Mouse (Mus musculus): ENCODE results near the gene Lipm. TPM values are rescaled to one million over a fixed set of nuclear protein-coding genes. Genes with fewer than 3 reads are reported as not detected.

The Lipm gene
- total RNA-seq (2014; rRNA removed) = not detected in 2 replicates
- polyA plus RNA-seq (2015; fragmentation: Nextera tagmentation; extraction: Ambion mirVana) = not detected in 2 replicates

- Histone ChIP-seq H3K9ac (no peak within 1 kb of the TSS), H3K27me3 (ENCODE audit: insufficient read depth, low read length) (no peaks in the 10 kb centered on the region), H3K27ac (ENCODE audit: low read depth, low read length) (no peak within 1 kb of the TSS), H3K4me3 (ENCODE audit: low read depth, low read length) (no peak within 1 kb of the TSS), H3K4me2 (ENCODE audit: low read depth) (no peak within 1 kb of the TSS), H3K9me3 (ENCODE audit: low read length) (no peaks in the 10 kb centered on the region), H3K4me1 (ENCODE audit: insufficient read depth) (no peaks in the 10 kb centered on the region), H3K36me3 (ENCODE audit: insufficient read depth) (no peaks in the 10 kb centered on the region)
- no peak for TF ChIP-seq CTCF (IDR thresholded peaks at IDR 0.05; ENCODE audit: low read depth)
- ATAC-seq (no peak), DNase-seq (no peak)
- WGBS = 84% methylated on average over 4 of the region's 4 CpGs
Observed at GRCm38 (mm10) chr19:34100633-34101032, at the start of gene Lipm. TSS of gene Lipm (plus strand) at chr19:34100933.

- Histone ChIP-seq H3K4me3 (ENCODE audit: low read depth, low read length) (no peak overlapping the region), H3K4me1 (ENCODE audit: insufficient read depth) (no peaks in the 10 kb centered on the region), H3K4me2 (ENCODE audit: low read depth) (no peak overlapping the region), H3K27ac (ENCODE audit: low read depth, low read length) (no peak overlapping the region), H3K9me3 (ENCODE audit: low read length) (no peaks in the 10 kb centered on the region), H3K9ac (no peak overlapping the region), H3K36me3 (ENCODE audit: insufficient read depth) (no peaks in the 10 kb centered on the region), H3K27me3 (ENCODE audit: insufficient read depth, low read length) (no peaks in the 10 kb centered on the region)
- ATAC-seq (no peak), DNase-seq (peak; percentile 5)
- TF ChIP-seq CTCF (IDR thresholded peaks at IDR 0.05; ENCODE audit: low read depth) = no peak
- 68% methylated on average over 3 of the region's 3 CpGs for WGBS
Observed at GRCm38 (mm10) chr19:34051502-34051901, 49.2 kb upstream of the Lipm start.

GRCm38 (mm10) chr19:34063547-34063946 lies 37.2 kb upstream of the Lipm start:
- H3K9ac ChIP-seq = no peak overlapping the region
- TF ChIP-seq CTCF (IDR thresholded peaks at IDR 0.05; ENCODE audit: low read depth) = no peak
- H3K4me2 ChIP-seq (ENCODE audit: low read depth) = no peak overlapping the region
- no peaks in the 10 kb centered on the region for H3K4me1 ChIP-seq (ENCODE audit: insufficient read depth)
- 56% methylated on average over 1 of the region's 1 CpGs for WGBS
- no peaks in the 10 kb centered on the region for H3K9me3 ChIP-seq (ENCODE audit: low read length)
- no peaks in the 10 kb centered on the region for H3K27me3 ChIP-seq (ENCODE audit: insufficient read depth, low read length)
- H3K4me3 ChIP-seq (ENCODE audit: low read depth, low read length) = no peak overlapping the region
- no peak overlapping the region for H3K27ac ChIP-seq (ENCODE audit: low read depth, low read length)
- ATAC-seq = no peak
- H3K36me3 ChIP-seq (ENCODE audit: insufficient read depth) = no peaks in the 10 kb centered on the region
- no peak for DNase-seq

GRCm38 (mm10) chr19:34064059-34064458 lies 36.7 kb upstream of the Lipm start:
- ATAC-seq (no peak), DNase-seq (no peak)
- H3K9ac ChIP-seq = no peak overlapping the region
- TF ChIP-seq CTCF (IDR thresholded peaks at IDR 0.05; ENCODE audit: low read depth) = no peak
- WGBS = 78% methylated on average over 4 of the region's 4 CpGs
- no peak overlapping the region for H3K4me2 ChIP-seq (ENCODE audit: low read depth)
- H3K9me3 ChIP-seq (ENCODE audit: low read length) = no peaks in the 10 kb centered on the region
- H3K36me3 ChIP-seq (ENCODE audit: insufficient read depth) = no peaks in the 10 kb centered on the region
- H3K27me3 ChIP-seq (ENCODE audit: insufficient read depth, low read length) = no peaks in the 10 kb centered on the region
- H3K27ac ChIP-seq (ENCODE audit: low read depth, low read length) = no peak overlapping the region
- H3K4me1 ChIP-seq (ENCODE audit: insufficient read depth) = no peaks in the 10 kb centered on the region
- no peak overlapping the region for H3K4me3 ChIP-seq (ENCODE audit: low read depth, low read length)

- Histone ChIP-seq H3K9ac (no peak within 1 kb of the TSS), H3K27me3 (ENCODE audit: insufficient read depth, low read length) (no peaks in the 10 kb centered on the region), H3K27ac (ENCODE audit: low read depth, low read length) (no peak within 1 kb of the TSS), H3K4me3 (ENCODE audit: low read depth, low read length) (no peak within 1 kb of the TSS), H3K9me3 (ENCODE audit: low read length) (no peaks in the 10 kb centered on the region), H3K36me3 (ENCODE audit: insufficient read depth) (no peaks in the 10 kb centered on the region), H3K4me2 (ENCODE audit: low read depth) (no peak within 1 kb of the TSS), H3K4me1 (ENCODE audit: insufficient read depth) (no peaks in the 10 kb centered on the region)
- 89% methylated on average over 9 of the region's 9 CpGs for WGBS
- TF ChIP-seq CTCF (IDR thresholded peaks at IDR 0.05; ENCODE audit: low read depth) = no peak
- ATAC-seq = no peak
- DNase-seq = no peak
Observed at GRCm38 (mm10) chr19:34066779-34067472, 33.8 kb upstream of the Lipm start, which contains the start of gene Lipn. TSS of gene Lipn (plus strand) at chr19:34067358.

- Histone ChIP-seq H3K9ac (no peak overlapping the region), H3K27me3 (ENCODE audit: insufficient read depth, low read length) (no peaks in the 10 kb centered on the region), H3K4me3 (ENCODE audit: low read depth, low read length) (no peak overlapping the region), H3K4me1 (ENCODE audit: insufficient read depth) (no peaks in the 10 kb centered on the region), H3K9me3 (ENCODE audit: low read length) (no peaks in the 10 kb centered on the region), H3K4me2 (ENCODE audit: low read depth) (no peak overlapping the region), H3K27ac (ENCODE audit: low read depth, low read length) (no peak overlapping the region), H3K36me3 (ENCODE audit: insufficient read depth) (no peaks in the 10 kb centered on the region)
- DNase-seq = no peak
- no peak for ATAC-seq
- no peak for TF ChIP-seq CTCF (IDR thresholded peaks at IDR 0.05; ENCODE audit: low read depth)
Observed at GRCm38 (mm10) chr19:34074239-34074638, 26.5 kb upstream of the Lipm start.

GRCm38 (mm10) chr19:34078130-34078529 lies 22.6 kb upstream of the Lipm start:
- DNase-seq (no peak), ATAC-seq (no peak)
- H3K9me3 ChIP-seq (ENCODE audit: low read length) = no peaks in the 10 kb centered on the region
- no peak overlapping the region for H3K27ac ChIP-seq (ENCODE audit: low read depth, low read length)
- H3K36me3 ChIP-seq (ENCODE audit: insufficient read depth) = no peaks in the 10 kb centered on the region
- H3K27me3 ChIP-seq (ENCODE audit: insufficient read depth, low read length) = no peaks in the 10 kb centered on the region
- H3K4me2 ChIP-seq (ENCODE audit: low read depth) = no peak overlapping the region
- no peak overlapping the region for H3K9ac ChIP-seq
- H3K4me1 ChIP-seq (ENCODE audit: insufficient read depth) = no peaks in the 10 kb centered on the region
- WGBS = 87% methylated on average over 2 of the region's 2 CpGs
- TF ChIP-seq CTCF (IDR thresholded peaks at IDR 0.05; ENCODE audit: low read depth) = no peak
- H3K4me3 ChIP-seq (ENCODE audit: low read depth, low read length) = no peak overlapping the region

Measured in forebrain, postnatal 0 days (tissue).